Mouse (Mus musculus) activated CD4-positive, CD25-positive, alpha-beta regulatory T cell, adult 4 months (primary cell): ENCODE data around the gene Snf8. TPM values are rescaled to one million over a fixed set of nuclear protein-coding genes. Genes with fewer than 3 reads are reported as not detected.

Experiments
- ATAC-seq: one replicate; pipeline ENCODE4 v1.8.0; 2017
- polyA plus RNA-seq, 2 experiments: library from polyadenylated mRNA; unstranded; fragments of 100-300 nt; shearing (Covaris generic); gene quantifications; one replicate each; pipeline ENCODE4 v1.2.1; 2017

The Snf8 gene
- polyA plus RNA-seq, 2 experiments from 2014 or later = 39.3 to 54.1 TPM

DNA sequence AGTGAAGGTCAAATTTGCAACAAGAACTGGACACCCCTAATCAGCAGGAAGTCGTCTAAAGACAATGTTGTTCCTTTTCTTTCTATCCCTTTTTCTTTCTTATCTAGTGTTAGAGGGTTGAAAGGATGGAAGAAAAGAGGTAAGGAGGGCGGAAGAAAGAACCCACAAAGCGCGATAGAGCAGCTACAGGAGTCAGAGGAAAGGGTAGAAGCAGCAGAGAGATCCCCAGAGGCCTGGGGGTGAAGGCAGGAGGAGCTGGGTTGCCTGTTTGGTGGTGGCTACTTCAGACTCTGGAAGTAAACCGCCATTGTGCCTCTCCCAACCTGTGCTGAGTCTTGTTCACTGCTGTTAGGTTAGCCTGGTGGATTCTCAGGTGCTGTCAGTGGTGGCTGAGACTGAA is 6.6 kb upstream of the Snf8 start:
- ATAC-seq = no peak

GRCm38 (mm10) chr11:96030571-96030970 is 4.1 kb upstream of the Snf8 start:
- no peak for ATAC-seq

- no peak for ATAC-seq
These were observed 3.0 kb upstream of the Snf8 start for GRCm38 (mm10) chr11:96031701-96032100.

DNA sequence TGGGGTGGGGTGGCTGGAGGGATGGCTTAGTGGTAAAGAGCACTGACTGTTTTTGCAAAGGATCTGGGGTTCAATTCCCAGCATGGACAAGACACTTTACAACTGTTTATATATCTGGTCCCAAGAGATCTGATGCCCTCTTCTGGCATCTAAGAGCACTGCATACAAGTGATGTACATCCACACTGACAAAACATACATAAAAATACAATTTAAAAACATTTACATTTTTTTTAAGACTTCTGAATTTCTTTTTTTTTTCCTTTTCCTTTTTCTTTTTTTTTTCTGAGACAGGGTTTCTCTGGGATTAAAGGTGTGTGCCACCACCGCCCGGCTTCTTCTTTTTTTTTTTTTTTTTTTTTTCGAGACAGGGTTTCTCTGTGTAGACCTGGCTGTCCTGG is 1.4 kb upstream of the Snf8 start:
- no peak for ATAC-seq

DNA sequence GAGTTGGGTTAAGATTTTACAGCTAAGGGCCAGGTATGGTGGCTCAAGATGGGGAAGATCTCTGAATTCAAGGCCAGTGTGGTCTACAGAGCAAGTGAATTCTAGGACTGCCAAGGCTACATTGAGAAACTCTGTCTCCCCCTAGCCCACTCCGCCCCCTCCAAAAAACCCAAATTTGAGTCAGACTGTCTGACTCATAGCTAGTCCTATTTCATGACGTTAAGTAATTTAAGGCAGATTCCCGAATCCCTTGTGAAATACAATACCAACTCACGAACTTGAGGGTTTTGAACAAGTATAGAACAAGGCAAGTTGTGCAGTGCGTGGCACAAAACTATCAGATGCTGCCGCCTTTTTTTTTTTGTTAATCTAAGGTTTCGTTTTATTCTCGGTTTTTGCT is 569 bp upstream of the Snf8 start:
- ATAC-seq = no peak

DNA sequence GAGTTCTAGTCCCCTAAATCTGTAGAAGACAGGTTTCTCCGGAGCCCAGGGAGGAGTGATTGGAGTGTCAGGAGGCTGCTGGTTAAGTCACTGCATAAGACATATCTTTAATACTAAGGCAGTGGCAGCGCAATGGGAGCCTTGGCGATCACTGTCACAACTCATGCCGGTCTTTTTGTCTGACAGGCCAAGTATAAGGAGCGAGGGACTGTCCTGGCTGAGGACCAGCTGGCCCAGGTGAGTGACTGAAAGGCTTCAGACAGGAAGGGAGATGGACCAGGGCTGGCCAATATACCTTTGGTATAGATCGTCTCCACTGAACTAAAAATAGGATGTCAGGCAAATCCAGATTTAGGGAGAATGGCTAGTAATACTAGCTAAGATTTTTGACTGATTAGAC is 448 bp downstream of the Snf8 start:
- ATAC-seq = no peak

- ATAC-seq = no peak
These were observed 2.8 kb downstream of the Snf8 start for GRCm38 (mm10) chr11:96037499-96037898.

GRCm38 (mm10) chr11:96038560-96038959 is 3.9 kb downstream of the Snf8 start:
- ATAC-seq = no peak

GRCm38 (mm10) chr11:96044803-96045567 is 10.3 kb downstream of the Snf8 start:
- ATAC-seq = no peak

DNA sequence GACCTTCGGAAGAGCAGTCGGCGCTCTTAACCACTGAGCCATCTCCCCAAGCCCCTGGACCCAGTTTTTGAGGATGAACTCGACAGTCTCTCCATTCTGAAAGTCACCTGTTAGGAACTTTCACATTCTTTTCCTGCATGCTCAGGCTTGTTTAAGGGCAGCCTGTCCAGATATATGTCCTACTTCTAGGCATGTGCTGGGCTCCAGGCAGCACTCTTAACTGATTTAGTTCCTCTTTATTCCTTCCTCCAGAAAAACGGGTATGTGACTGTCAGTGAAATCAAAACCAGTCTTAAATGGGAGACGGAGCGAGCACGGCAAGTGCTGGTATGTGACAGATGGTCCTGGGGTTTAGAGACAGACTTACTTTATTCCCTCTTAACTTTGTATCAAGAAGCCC is 11.3 kb downstream of the Snf8 start:
- no peak for ATAC-seq

DNA sequence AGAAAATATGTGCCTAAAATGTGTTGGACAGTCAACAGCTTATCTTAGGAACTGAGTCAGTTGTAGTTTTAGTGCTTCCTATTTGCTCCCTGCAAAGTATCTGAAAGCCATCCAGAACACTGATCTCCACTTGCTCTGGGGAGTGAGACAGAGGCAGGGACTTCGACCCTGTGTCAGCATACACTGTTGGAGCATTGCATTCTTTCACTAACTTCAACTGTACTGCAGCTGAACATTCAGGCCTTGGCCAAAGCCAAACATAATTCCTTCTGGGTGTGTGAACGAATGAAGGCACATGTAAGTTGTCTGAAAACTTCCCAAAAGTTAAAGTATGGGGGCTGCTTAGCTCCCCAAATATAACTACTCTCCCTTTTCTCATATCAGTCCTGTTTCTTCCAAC is 12.1 kb downstream of the Snf8 start:
- no peak for ATAC-seq

GRCm38 (mm10) chr11:96047469-96048373 is 13.0 kb downstream of the Snf8 start:
- no peak for ATAC-seq

DNA sequence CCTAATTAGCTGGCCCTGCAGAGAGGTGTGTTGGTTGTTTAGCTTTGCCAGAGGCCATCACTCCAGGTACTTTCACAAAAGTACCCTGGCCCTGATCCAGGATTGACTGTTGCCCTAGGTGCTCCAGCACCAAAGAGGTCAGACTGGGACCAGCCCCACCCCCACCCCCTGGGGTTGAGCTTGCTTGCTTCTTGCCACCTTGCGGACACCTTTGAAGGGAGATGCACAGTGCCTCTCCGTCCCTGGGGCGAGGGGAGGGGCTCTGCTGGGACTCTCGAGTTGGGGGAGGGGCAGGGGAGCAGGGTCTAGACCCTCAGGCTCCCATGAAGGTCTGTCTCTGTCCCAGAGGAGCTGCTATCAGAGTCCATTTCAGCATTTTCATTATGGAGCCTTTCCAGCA is 15.3 kb downstream of the Snf8 start:
- no peak for ATAC-seq

GRCm38 (mm10) chr11:96050854-96051253 is 16.2 kb downstream of the Snf8 start:
- ATAC-seq = no peak

- ATAC-seq = peak; percentile 80
These were observed 23.6 kb downstream of the Snf8 start for GRCm38 (mm10) chr11:96058309-96058708.

GRCm38 (mm10) chr11:96064521-96065214 is 30.0 kb downstream of the Snf8 start:
- peak; percentile 53 for ATAC-seq

DNA sequence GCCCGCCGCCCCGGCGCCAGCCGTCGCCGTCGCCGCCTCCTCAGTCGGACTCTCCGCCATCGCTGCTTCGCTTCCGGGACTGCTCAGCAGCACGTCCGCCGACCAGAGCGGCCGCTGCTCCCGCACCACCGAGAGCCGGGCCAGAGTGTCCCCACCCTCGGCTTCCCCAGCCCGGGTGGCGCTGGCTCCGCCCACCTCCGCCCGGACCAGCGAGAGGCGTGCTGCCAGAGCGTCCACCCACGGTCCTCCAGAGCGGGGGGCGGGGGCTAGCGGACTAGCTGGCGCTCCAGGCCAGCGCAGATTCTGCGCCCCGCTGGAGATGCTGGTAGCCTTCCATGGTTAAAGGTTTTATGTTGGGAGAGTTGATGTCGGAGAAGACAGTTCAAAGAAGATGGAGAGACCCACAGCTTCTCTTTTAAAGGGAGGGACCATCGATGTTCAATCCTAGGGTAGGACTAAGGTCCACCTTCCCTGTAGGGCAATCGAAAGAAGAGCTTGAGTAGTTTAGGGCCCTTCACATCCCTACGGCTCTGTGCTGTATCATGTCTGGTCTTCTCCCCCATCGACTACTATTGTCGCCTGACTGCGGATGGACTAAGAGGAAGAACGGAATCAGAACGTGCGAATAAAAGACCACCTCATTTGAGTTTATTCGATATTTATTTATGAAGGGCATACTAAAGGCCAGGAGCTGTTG is 30.7 kb downstream of the Snf8 start, which contains the start of gene Ube2z:
Gene Ube2z, minus strand, starts transcription at position 174 of the 697 bp plus-strand sequence.
- peak; percentile 83 for ATAC-seq

- ATAC-seq = no peak
These were observed 33.5 kb downstream of the Snf8 start for GRCm38 (mm10) chr11:96068231-96068630.

DNA sequence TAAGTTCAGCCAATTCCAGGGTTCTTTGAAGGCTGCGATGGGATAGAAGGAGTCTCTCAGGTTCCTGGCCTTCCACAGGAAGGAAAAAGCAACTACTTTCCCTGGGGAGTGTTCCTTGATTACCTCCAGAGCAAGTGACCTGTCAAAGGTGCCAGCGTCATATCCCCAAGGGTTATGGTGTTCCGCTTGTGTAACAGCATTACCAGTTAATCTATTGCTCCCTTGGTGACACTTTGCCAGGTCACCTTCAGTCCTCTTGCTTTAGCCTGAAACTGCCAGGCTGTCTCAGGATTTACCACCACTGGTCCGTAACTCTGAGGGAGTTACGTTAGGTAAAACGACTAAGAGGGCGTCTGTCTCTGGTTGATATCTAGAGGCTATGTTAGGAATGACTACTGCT is 35.7 kb downstream of the Snf8 start:
- ATAC-seq = no peak

GRCm38 (mm10) chr11:96071013-96071412 is 36.3 kb downstream of the Snf8 start:
- no peak for ATAC-seq

DNA sequence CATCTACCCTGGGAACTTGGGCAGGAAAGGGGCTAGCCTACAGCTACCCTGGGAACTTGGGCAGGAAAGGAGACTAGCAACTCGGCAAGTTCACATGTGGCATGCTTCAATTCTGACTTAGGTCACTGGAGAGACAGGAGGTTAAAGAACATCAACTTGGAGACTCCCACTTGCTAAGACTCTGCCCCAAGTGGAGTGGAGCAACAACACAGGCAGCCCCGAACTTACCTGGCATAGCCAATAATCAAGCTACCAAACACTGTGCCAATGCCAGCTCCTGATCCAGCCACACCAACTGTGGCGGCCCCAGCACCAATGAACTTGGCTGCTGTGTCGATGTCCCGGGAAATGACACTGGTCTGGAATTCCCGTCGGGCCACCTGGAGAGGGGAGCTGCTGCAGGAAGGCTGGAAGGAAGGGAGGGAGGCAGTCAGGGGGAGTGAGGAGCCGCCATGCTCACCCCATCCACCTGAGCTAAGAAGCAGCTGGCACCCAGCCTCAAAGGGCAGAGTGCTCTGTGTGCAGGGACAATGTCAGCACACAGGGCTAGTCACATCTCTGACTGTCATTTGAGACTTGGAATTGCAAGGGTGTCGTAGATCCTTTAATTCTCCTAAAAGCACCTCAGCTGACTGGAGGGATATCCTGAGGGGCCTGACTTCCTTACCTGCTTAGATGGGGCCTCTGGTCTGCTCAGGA is 38.8 kb downstream of the Snf8 start:
- ATAC-seq = no peak
